Mouse (Mus musculus) forebrain, embryonic 16.5 days (tissue): ENCODE data around the gene Atf1. TPM values are rescaled to one million over a fixed set of nuclear protein-coding genes. Genes with fewer than 3 reads are reported as not detected.
A peak's percentile ranks its signal among the peaks of the same experiment; 100 is the strongest.

Experiments
- ATAC-seq: fragments of 200-750 bp; cut with Nextera tagmentation; 2 replicates; pipeline ENCODE4 v1.8.0; 2017; ENCODE audit warnings: mild to moderate bottlenecking, moderate library complexity
- H3K27ac ChIP-seq: fragments of 300-500 bp; sonication (generic); 2 replicates; pipeline ENCODE4 v1.5.1; 2014; ENCODE audit warnings: low read length, control low read depth
- H3K27me3 ChIP-seq: fragments of 300-500 bp; sonication (generic); replicated peaks from 2 replicates; pipeline ENCODE4 v1.6.1; 2014; ENCODE audit warnings: low read length; ENCODE audit not compliant: control insufficient read depth, insufficient read depth
- H3K36me3 ChIP-seq: fragments of 300-500 bp; sonication (generic); 2 replicates; pipeline ENCODE4 v1.6.1; 2014; ENCODE audit not compliant: control insufficient read depth, insufficient read depth
- H3K4me1 ChIP-seq: fragments of 300-500 bp; sonication (generic); replicated peaks from 2 replicates; pipeline ENCODE4 v1.6.1; 2014; ENCODE audit warnings: low read length; ENCODE audit not compliant: control insufficient read depth, insufficient read depth
- H3K4me2 ChIP-seq: fragments of 300-500 bp; sonication (generic); 2 replicates; pipeline ENCODE4 v1.6.1; 2014; ENCODE audit warnings: mild to moderate bottlenecking, low read length, control low read depth
- H3K4me3 ChIP-seq: fragments of 300-500 bp; sonication (generic); replicated peaks from 2 replicates; pipeline ENCODE4 v1.5.1; 2014; ENCODE audit warnings: mild to moderate bottlenecking, low read length, control low read depth
- H3K9ac ChIP-seq: fragments of 300-500 bp; sonication (generic); replicated peaks from 2 replicates; pipeline ENCODE4 v1.6.1; 2014; ENCODE audit warnings: low read depth, low read length, control low read depth
- H3K9me3 ChIP-seq: fragments of 300-500 bp; sonication (generic); 2 replicates; pipeline ENCODE4 v1.6.1; 2016; ENCODE audit warnings: low read length; ENCODE audit not compliant: control insufficient read depth
- WGBS: fragments of 180-500 bp; shearing (Covaris S2); extraction: QIAGEN DNeasy Blood & Tissue Kit; methylation state at CpG from one replicate; pipeline ENCODE4 v1.1.7; 2014; 5-methylcytosine and 5-hydroxymethylcytosine counted together
- polyA plus RNA-seq: library from polyadenylated mRNA; unstranded; fragments of >200 nt; fragmentation: Nextera tagmentation; extraction: Ambion mirVana; gene quantifications from 2 replicates; pipeline ENCODE4 v1.2.1, GENCODE M21; 2015

The Atf1 gene
- polyA plus RNA-seq, 1 experiment from 2014 or later: 21.4 TPM

- Histone ChIP-seq H3K4me2 (peak overlapping the region; percentile 55), H3K27ac (peak overlapping the region; percentile 100), H3K4me1 (peaks cover 19% of the 10 kb centered on the region), H3K9ac (peak overlapping the region; percentile 98), H3K9me3 (no peaks in the 10 kb centered on the region), H3K4me3 (peak overlapping the region; percentile 78), H3K36me3 (no peaks in the 10 kb centered on the region), H3K27me3 (no peaks in the 10 kb centered on the region)
- 0 out of 2 replicates have a peak, but pooled peaks have one; percentile 21 for ATAC-seq
- 10% methylated on average over 16 of the region's 16 CpGs for WGBS
These were observed 1.1 kb downstream of the Atf1 start for GRCm38 (mm10) chr15:100228535-100229336.

GRCm38 (mm10) chr15:100230655-100231054, 3.0 kb downstream of the Atf1 start:
- Histone ChIP-seq H3K4me1 (peaks cover 19% of the 10 kb centered on the region), H3K4me2 (no peak overlapping the region), H3K9me3 (no peaks in the 10 kb centered on the region), H3K27ac (no peak overlapping the region), H3K36me3 (no peaks in the 10 kb centered on the region), H3K27me3 (no peaks in the 10 kb centered on the region), H3K4me3 (no peak overlapping the region), H3K9ac (no peak overlapping the region)
- ATAC-seq: no peak
- 58% methylated on average over 1 of the region's 1 CpGs for WGBS

DNA sequence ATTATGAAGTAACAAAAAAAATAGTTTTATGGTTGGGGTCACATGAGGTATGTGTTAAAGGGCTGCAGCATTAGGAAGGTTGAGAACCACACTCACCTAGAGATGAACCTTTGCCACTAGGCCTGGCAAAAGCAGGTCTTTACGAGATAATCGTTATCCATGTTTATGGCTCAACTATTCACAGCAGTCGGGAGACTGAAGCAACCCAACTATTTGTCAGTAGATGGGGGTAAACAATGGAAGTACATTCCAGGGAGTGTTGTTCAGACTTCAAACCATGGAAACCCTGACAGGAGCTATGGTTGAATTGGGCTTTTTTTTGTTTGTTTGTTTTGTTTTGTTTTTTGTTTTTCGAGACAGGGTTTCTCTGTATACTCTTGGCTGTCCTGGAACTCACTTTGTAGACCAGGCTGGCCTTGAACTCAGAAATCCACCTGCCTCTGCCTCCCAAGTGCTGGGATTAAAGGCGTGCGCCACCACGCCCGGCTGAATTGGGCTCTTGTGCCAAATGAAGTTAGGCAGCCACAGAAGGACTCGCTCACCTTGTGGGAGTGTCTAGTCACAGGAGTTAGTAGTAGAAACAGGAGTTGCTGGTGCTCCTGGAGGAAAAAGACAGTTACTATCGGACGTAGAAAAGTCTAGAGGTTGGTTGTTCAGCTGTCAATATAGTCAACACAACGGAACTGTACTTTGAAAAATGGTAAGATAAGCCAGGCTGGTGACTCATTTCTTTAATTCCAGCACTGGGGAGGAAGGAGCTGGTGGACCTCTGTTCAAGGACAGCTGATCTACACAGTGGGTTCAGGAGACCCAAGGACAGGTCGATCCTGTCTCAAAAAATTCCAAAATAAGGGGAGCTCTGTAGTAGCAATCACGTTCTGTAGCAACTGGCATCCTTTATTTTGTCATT, 4.3 kb downstream of the Atf1 start:
- no peak for ATAC-seq
- Histone ChIP-seq H3K36me3 (no peaks in the 10 kb centered on the region), H3K9ac (no peak overlapping the region), H3K27ac (no peak overlapping the region), H3K4me3 (no peak overlapping the region), H3K4me2 (no peak overlapping the region), H3K27me3 (no peaks in the 10 kb centered on the region), H3K4me1 (peaks cover 17% of the 10 kb centered on the region), H3K9me3 (no peaks in the 10 kb centered on the region)
- 87% methylated on average over 14 of the region's 14 CpGs for WGBS

- no peak overlapping the region for H3K4me3 ChIP-seq
- no peaks in the 10 kb centered on the region for H3K9me3 ChIP-seq
- H3K4me1 ChIP-seq: peaks cover 3% of the 10 kb centered on the region; the same call in 1 of the 2 replicates
- no peak for ATAC-seq
- H3K27me3 ChIP-seq: no peaks in the 10 kb centered on the region
- no peak overlapping the region for H3K4me2 ChIP-seq
- WGBS: 93% methylated on average over 12 of the region's 12 CpGs
- no peak overlapping the region for H3K9ac ChIP-seq
- no peak overlapping the region for H3K27ac ChIP-seq
- H3K36me3 ChIP-seq: no peaks in the 10 kb centered on the region
These were observed 7.8 kb downstream of the Atf1 start for GRCm38 (mm10) chr15:100235208-100235965.

- Histone ChIP-seq H3K4me2 (no peak overlapping the region), H3K36me3 (no peaks in the 10 kb centered on the region)
These were observed 9.3 kb downstream of the Atf1 start for GRCm38 (mm10) chr15:100236952-100237351.

GRCm38 (mm10) chr15:100241780-100242179, 14.2 kb downstream of the Atf1 start:
- H3K9ac ChIP-seq: no peak overlapping the region
- 97% methylated on average over 6 of the region's 6 CpGs for WGBS
- H3K36me3 ChIP-seq: 0 out of 2 replicates have a peak, but pooled peaks cover 4% of the 10 kb centered on the region
- H3K4me1 ChIP-seq: no peaks in the 10 kb centered on the region
- no peak overlapping the region for H3K4me2 ChIP-seq
- no peak overlapping the region for H3K27ac ChIP-seq
- no peak for ATAC-seq
- H3K9me3 ChIP-seq: no peaks in the 10 kb centered on the region
- H3K27me3 ChIP-seq: no peaks in the 10 kb centered on the region
- no peak overlapping the region for H3K4me3 ChIP-seq

More at GRCm38 (mm10) chr15:100236952-100237351, 9.3 kb downstream of the Atf1 start:
- H3K4me3 ChIP-seq: no peak overlapping the region
- no peak for ATAC-seq
- no peaks in the 10 kb centered on the region for H3K27me3 ChIP-seq
- H3K9me3 ChIP-seq: no peaks in the 10 kb centered on the region
- WGBS: 92% methylated on average over 6 of the region's 6 CpGs
- H3K9ac ChIP-seq: no peak overlapping the region
- no peaks in the 10 kb centered on the region for H3K4me1 ChIP-seq
- no peak overlapping the region for H3K27ac ChIP-seq

DNA sequence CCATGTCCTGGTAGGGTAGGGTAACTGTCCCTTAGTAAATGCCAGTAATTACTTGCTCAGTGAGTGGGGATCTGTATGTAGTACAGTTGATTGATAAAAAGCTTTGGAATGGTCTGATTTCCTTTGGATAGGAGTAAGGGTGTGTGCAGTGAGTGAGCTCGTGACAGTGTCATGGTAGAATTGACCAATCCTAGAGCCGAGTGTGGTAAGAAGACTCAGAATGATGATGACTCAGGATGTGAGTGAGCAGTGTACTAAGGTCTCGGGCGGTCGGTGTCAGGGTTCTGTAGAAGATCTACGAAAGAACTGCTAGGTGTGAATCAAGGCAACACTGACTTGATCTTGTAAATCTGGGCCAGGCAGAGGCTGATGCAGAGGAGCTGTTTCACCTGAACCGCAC, 18.3 kb downstream of the Atf1 start:
- WGBS: 97% methylated on average over 7 of the region's 7 CpGs
- Histone ChIP-seq H3K9me3 (no peaks in the 10 kb centered on the region), H3K27me3 (no peaks in the 10 kb centered on the region), H3K36me3 (peaks cover 21% of the 10 kb centered on the region; the same call in 1 of the 2 replicates), H3K9ac (no peak overlapping the region), H3K27ac (no peak overlapping the region), H3K4me3 (no peak overlapping the region), H3K4me1 (no peaks in the 10 kb centered on the region), H3K4me2 (no peak overlapping the region)
- no peak for ATAC-seq

DNA sequence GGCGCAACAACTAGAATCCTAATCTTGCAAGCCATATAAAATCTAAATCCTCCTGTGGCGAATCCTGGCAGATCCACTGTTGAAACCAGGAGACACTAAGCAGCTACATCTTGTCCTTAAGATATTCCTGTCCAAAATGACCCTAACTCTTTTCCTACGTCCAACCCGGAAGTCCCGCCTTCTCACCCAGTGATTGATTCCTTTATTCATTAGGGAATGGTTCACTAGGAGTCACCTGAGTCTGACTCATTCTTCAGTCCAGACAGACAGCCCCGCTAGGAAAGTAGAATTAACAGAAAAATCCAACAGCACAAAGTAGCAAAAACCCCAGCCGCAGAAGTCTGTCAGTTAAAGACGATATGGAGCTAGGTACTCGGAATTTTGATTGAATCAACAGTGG, 19.7 kb downstream of the Atf1 start:
- Histone ChIP-seq H3K27me3 (no peaks in the 10 kb centered on the region), H3K9ac (no peak overlapping the region), H3K36me3 (peaks cover 21% of the 10 kb centered on the region; the same call in 1 of the 2 replicates), H3K27ac (no peak overlapping the region), H3K4me2 (no peak overlapping the region), H3K4me1 (no peaks in the 10 kb centered on the region), H3K4me3 (no peak overlapping the region), H3K9me3 (no peaks in the 10 kb centered on the region)
- no peak for ATAC-seq
- WGBS: 93% methylated on average over 9 of the region's 9 CpGs
